Mouse (Mus musculus): ENCODE data around the gene Slc26a8. TPM values are rescaled to one million over a fixed set of nuclear protein-coding genes. Genes with fewer than 3 reads are reported as not detected.
"Not testable (repeated sequence)": the region's sequence is repeated elsewhere in the genome, so short reads cannot be mapped to it uniquely, and the experiment has no call there.

Slc26a8 gene
- 1.9 and 3.0 TPM in 2 replicates for polyA plus RNA-seq (2014; fragmentation: Nextera tagmentation; extraction: Ambion mirVana)

DNA sequence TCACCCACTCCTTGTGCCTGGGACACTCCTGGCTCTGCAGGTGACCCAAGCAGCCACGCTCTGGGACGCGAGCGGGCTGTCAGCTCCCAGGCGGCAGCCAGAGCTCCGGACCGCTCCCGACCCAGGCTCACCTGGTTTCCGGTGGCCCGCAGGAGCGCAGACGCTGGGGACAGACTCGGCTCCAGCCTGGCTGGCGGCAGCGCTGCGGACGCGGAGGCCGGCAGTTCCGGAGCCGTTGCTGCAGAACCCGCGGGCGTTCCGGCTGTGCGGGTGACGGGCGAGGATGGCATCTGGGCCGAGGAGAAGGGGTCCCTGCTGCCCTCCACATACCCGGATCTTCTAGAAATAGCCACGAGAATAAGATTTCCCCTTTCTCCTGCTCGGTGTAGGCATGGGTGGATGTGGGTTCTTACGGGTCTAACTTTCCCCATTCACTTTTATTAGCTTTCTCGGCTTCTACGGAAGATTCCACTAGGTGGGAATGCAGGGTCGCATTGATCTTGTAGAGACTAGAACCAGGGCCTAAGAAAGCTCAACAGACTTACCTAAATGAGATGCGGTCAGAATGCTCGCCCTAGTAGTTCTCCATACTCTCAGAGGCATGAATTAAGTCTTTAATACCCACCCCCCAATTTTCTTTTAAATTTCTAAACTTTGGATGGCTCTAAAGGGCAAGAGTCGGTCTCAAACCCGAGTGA, at the start of gene Slc26a8:
Gene Slc26a8, minus strand, starts transcription at position 648 of the 698 bp plus-strand sequence.
- Histone ChIP-seq H3K4me2 (ENCODE audit: low read depth, low read length) (peak within 1 kb of the TSS; percentile 71), H3K36me3 (ENCODE audit: control insufficient read depth, insufficient read depth, low read length) (no peaks in the 10 kb centered on the region), H3K27ac (ENCODE audit: low read depth, low read length) (peak within 1 kb of the TSS; percentile 94), H3K9ac (replicated peaks; ENCODE audit: low read depth, low read length) (peak within 1 kb of the TSS; percentile 92), H3K4me3 (ENCODE audit: low read depth, low read length) (peak within 1 kb of the TSS; percentile 98), H3K4me1 (ENCODE audit: control insufficient read depth, insufficient read depth, low read length) (peaks cover 18% of the 10 kb centered on the region), H3K9me3 (ENCODE audit: control insufficient read depth, low read length) (no peaks in the 10 kb centered on the region), H3K27me3 (ENCODE audit: control insufficient read depth, insufficient read depth, low read length) (no peaks in the 10 kb centered on the region)
- ATAC-seq (ENCODE audit: low read depth): no peak
- WGBS: 8% methylated on average over 40 of the region's 40 CpGs

DNA sequence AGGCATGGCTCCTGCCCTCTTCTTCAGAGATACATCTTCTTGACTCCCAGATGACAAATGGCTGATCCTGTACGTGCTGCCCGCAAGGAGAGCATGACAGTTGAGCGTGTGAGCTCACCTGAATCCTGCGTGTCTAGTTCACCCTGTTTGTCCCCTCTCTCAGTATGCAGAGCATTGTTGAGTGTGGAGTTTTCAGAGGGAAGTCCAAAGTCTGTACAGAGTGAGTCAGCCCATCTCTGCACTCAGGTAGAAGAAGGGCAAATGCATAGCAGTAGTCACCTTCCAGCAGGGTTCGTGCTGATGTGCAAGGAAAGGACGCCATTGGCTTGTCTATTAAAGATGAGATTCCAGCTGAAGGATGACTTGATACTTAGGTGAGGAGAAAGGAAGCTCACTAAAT, 49.2 kb upstream of the Slc26a8 start:
- Histone ChIP-seq H3K27me3 (ENCODE audit: control insufficient read depth, insufficient read depth, low read length) (no peaks in the 10 kb centered on the region), H3K36me3 (ENCODE audit: control insufficient read depth, insufficient read depth, low read length) (peaks cover 23% of the 10 kb centered on the region), H3K27ac (ENCODE audit: low read depth, low read length) (no peak overlapping the region), H3K4me2 (ENCODE audit: low read depth, low read length) (no peak overlapping the region), H3K9ac (replicated peaks; ENCODE audit: low read depth, low read length) (no peak overlapping the region), H3K9me3 (ENCODE audit: control insufficient read depth, low read length) (no peaks in the 10 kb centered on the region), H3K4me3 (ENCODE audit: low read depth, low read length) (no peak overlapping the region), H3K4me1 (ENCODE audit: control insufficient read depth, insufficient read depth, low read length) (no peaks in the 10 kb centered on the region)
- WGBS: 95% methylated on average over 6 of the region's 6 CpGs
- ATAC-seq (ENCODE audit: low read depth): no peak

DNA sequence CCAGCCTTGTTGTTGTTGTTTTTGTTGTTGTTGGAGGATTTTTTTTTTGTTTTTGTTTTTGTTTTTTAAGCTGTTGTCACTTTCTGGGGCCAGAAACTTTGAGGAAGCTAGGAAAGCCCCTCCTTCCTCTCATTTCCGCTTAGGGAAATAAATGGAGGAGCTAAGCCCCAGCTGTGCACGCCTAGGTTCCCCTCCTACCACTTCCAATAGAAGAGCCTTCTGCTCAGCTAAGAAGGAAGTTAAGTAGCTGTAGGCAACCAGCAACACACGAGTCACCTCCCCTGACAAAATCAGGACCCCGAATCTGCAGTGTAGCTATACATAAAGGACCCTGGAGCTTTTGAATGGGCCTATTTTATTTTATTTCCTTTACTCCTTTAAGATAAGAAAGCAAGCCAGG, 47.9 kb upstream of the Slc26a8 start:
- Histone ChIP-seq H3K36me3 (ENCODE audit: control insufficient read depth, insufficient read depth, low read length) (peaks cover 12% of the 10 kb centered on the region), H3K4me1 (ENCODE audit: control insufficient read depth, insufficient read depth, low read length) (no peaks in the 10 kb centered on the region)

DNA sequence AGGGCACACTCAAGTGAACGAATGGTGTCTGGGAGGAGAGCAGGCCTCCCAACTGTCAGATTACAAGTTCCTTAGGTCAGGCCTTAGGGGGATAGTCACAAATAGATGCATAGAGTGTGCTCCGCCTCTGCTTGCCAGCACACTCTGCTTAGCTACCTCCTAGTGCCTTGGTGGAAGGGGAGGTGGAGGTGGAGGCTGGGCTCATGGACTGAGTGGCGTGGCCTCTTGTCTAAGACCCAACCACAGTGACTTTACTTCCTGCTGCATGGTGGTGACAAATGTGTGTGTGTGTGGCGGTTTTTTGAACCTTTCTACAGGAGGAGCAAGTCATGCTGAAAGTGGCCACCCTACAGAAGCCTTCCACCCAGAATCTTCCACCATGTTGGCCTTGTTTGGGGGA, 46.5 kb upstream of the Slc26a8 start:
- Histone ChIP-seq H3K4me2 (ENCODE audit: low read depth, low read length) (no peak overlapping the region), H3K9ac (replicated peaks; ENCODE audit: low read depth, low read length) (no peak overlapping the region), H3K4me1 (ENCODE audit: control insufficient read depth, insufficient read depth, low read length) (no peaks in the 10 kb centered on the region), H3K36me3 (ENCODE audit: control insufficient read depth, insufficient read depth, low read length) (peaks cover 2% of the 10 kb centered on the region; the same call in 1 of the 2 replicates), H3K27ac (ENCODE audit: low read depth, low read length) (no peak overlapping the region), H3K27me3 (ENCODE audit: control insufficient read depth, insufficient read depth, low read length) (no peaks in the 10 kb centered on the region), H3K9me3 (ENCODE audit: control insufficient read depth, low read length) (no peaks in the 10 kb centered on the region), H3K4me3 (ENCODE audit: low read depth, low read length) (no peak overlapping the region)
- 93% methylated on average over 4 of the region's 4 CpGs for WGBS
- ATAC-seq (ENCODE audit: low read depth): no peak

More for the DNA sequence above, 47.9 kb upstream of the Slc26a8 start:
- ATAC-seq (ENCODE audit: low read depth): no peak
- H3K9ac ChIP-seq (replicated peaks; ENCODE audit: low read depth, low read length): no peak overlapping the region
- H3K9me3 ChIP-seq (ENCODE audit: control insufficient read depth, low read length): no peaks in the 10 kb centered on the region
- no peak overlapping the region for H3K4me3 ChIP-seq (ENCODE audit: low read depth, low read length)
- H3K27me3 ChIP-seq (ENCODE audit: control insufficient read depth, insufficient read depth, low read length): no peaks in the 10 kb centered on the region
- H3K4me2 ChIP-seq (ENCODE audit: low read depth, low read length): no peak overlapping the region
- H3K27ac ChIP-seq (ENCODE audit: low read depth, low read length): no peak overlapping the region
- 91% methylated on average over 4 of the region's 4 CpGs for WGBS

DNA sequence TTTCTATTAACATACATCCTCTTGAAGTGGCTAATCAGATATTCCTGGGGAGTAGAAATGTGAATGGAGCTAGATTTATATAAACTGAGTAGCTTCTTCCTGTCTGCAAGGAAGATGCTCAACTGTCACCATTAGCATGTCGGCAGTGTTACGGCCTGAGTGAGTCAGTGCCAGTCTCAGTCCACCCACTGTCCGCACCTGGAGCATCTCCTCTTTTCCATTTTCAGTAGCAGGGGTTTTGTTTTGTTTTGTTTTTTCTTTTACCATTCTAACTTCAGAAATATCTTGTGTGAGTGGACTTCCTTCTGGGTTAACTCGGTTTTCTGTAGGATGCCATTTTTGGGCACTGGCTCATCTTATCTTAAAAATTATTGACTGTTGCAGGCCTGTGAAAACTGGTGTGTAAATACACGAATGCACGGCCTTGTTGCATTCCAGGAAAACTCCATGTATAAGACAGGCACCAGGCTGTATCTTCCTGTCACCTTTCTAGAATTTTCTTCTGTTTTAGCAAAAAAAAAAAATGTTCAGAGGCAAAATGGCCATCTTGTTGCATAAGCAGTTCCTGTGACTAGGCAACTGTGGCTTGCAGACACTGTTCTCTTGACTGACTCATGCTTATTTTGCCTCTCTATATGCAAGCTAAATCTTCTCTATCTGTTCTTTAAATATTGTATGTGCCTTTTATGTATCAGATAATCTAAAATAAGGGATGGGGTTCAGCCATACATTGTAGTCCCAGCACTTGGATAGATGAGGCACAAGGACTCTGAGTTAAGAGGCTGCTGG, 45.5 kb upstream of the Slc26a8 start:
- H3K4me2 ChIP-seq (ENCODE audit: low read depth, low read length): no peak overlapping the region
- no peaks in the 10 kb centered on the region for H3K27me3 ChIP-seq (ENCODE audit: control insufficient read depth, insufficient read depth, low read length)
- H3K9ac ChIP-seq (replicated peaks; ENCODE audit: low read depth, low read length): no peak overlapping the region
- no peak for ATAC-seq (ENCODE audit: low read depth)
- H3K27ac ChIP-seq (ENCODE audit: low read depth, low read length): no peak overlapping the region
- no peaks in the 10 kb centered on the region for H3K4me1 ChIP-seq (ENCODE audit: control insufficient read depth, insufficient read depth, low read length)
- peaks cover 4% of the 10 kb centered on the region; the same call in 1 of the 2 replicates for H3K36me3 ChIP-seq (ENCODE audit: control insufficient read depth, insufficient read depth, low read length)
- WGBS: 91% methylated on average over 6 of the region's 6 CpGs
- H3K9me3 ChIP-seq (ENCODE audit: control insufficient read depth, low read length): no peaks in the 10 kb centered on the region
- no peak overlapping the region for H3K4me3 ChIP-seq (ENCODE audit: low read depth, low read length)

DNA sequence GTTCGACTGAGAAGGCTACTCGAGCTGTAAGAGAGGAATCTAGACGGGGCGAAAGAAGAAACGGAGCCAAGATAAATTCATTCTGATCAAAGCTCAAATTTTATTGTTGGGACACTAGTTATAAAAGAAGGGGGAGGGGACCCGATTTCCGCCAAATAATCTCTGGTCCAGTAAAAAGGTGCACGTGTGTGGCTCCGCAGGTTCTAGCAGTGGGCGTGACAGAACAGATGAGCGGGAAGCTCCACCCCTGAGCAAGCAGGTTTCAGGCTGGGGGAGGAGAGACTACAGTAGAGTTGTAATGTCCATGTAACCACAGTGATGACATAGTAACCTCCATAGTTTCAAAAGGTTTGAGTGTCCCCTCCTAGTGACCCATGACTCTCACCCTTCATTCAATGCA, 37.5 kb upstream of the Slc26a8 start:
- H3K4me3 ChIP-seq (ENCODE audit: low read depth, low read length); H3K27me3 ChIP-seq (ENCODE audit: control insufficient read depth, insufficient read depth, low read length); ATAC-seq (ENCODE audit: low read depth); H3K4me1 ChIP-seq (ENCODE audit: control insufficient read depth, insufficient read depth, low read length); H3K27ac ChIP-seq (ENCODE audit: low read depth, low read length); H3K9me3 ChIP-seq (ENCODE audit: control insufficient read depth, low read length); H3K9ac ChIP-seq (replicated peaks; ENCODE audit: low read depth, low read length); H3K4me2 ChIP-seq (ENCODE audit: low read depth, low read length): not testable (repeated sequence)
- WGBS: 92% methylated on average over 11 of the region's 11 CpGs
- peaks cover 29% of the 10 kb centered on the region for H3K36me3 ChIP-seq (ENCODE audit: control insufficient read depth, insufficient read depth, low read length)

DNA sequence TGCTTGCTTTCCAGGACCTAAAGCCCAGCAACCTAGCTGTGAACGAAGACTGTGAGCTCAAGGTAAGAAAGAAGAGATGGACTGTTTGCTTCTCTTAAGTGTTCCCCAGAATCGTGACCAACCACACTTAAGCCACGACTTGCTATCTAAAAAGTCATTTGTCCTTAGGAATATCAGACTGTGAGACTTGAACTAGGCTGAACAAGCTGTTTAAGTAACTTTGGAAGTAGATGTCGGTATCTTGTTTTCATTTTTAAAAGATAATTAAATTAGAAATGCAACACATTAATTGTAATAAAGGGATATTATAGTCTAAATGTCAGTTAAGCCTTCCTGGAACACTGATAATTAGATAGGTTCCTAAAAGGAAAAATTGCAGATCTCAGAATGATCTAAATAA, 35.8 kb upstream of the Slc26a8 start, which contains the start of gene AC170998.1:
Gene AC170998.1, plus strand, starts transcription at position 301 of the 400 bp plus-strand sequence.
- Histone ChIP-seq H3K27me3 (ENCODE audit: control insufficient read depth, insufficient read depth, low read length) (no peaks in the 10 kb centered on the region), H3K9me3 (ENCODE audit: control insufficient read depth, low read length) (no peaks in the 10 kb centered on the region), H3K4me1 (ENCODE audit: control insufficient read depth, insufficient read depth, low read length) (no peaks in the 10 kb centered on the region), H3K9ac (replicated peaks; ENCODE audit: low read depth, low read length) (no peak within 1 kb of the TSS), H3K27ac (ENCODE audit: low read depth, low read length) (no peak within 1 kb of the TSS), H3K4me2 (ENCODE audit: low read depth, low read length) (no peak within 1 kb of the TSS), H3K36me3 (ENCODE audit: control insufficient read depth, insufficient read depth, low read length) (peaks cover 25% of the 10 kb centered on the region), H3K4me3 (ENCODE audit: low read depth, low read length) (no peak within 1 kb of the TSS)
- WGBS: 98% methylated on average over 4 of the region's 4 CpGs
- ATAC-seq (ENCODE audit: low read depth): no peak

DNA sequence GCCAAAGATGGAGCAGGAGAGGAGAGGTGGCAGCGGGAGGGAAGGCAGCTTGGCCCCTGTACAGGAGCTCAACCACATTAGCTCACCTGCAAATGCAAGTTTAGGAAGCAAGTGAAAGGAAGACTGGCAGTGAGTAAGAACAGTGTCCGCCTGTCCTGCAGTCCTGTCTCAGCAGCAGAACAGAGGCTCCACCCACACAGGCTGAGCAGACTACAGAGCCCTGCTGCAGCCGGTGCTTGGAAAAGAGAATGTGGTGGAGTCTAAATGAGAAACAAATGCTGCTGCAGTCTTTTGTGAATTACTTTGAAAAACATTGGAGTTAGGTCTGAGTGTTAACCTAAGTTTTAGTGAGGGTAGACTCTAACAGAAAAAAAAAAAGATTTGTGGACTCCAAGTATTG, 27.5 kb upstream of the Slc26a8 start:
- Histone ChIP-seq H3K9me3 (ENCODE audit: control insufficient read depth, low read length) (no peaks in the 10 kb centered on the region), H3K9ac (replicated peaks; ENCODE audit: low read depth, low read length) (no peak overlapping the region), H3K4me2 (ENCODE audit: low read depth, low read length) (no peak overlapping the region), H3K27me3 (ENCODE audit: control insufficient read depth, insufficient read depth, low read length) (no peaks in the 10 kb centered on the region), H3K4me3 (ENCODE audit: low read depth, low read length) (no peak overlapping the region), H3K27ac (ENCODE audit: low read depth, low read length) (no peak overlapping the region), H3K4me1 (ENCODE audit: control insufficient read depth, insufficient read depth, low read length) (no peaks in the 10 kb centered on the region), H3K36me3 (ENCODE audit: control insufficient read depth, insufficient read depth, low read length) (peaks cover 7% of the 10 kb centered on the region)
- ATAC-seq (ENCODE audit: low read depth): no peak
- 90% methylated on average over 3 of the region's 3 CpGs for WGBS
